Mouse (Mus musculus): ENCODE measurements at regions not wholly inside any gene's neighbourhood (a gene's known extent, or its start where the extent isn't known, plus 50 kb on each side); places are given as distances from the start of the nearest gene placed in this dataset.

GRCm38 (mm10) chr13:6258456-6258855 lies 289.5 kb upstream of the Pitrm1 start:
- TF ChIP-seq POLR2A (IDR thresholded peaks at IDR 0.05; ENCODE audit: borderline replicate concordance, extremely low read depth, low read depth, low read length) (no peak), CTCF (IDR thresholded peaks at IDR 0.05; ENCODE audit: insufficient read depth, low read length) (no peak)

All from lung, adult 2 months (tissue).